Mouse (Mus musculus): ENCODE results near the gene Erich2. TPM values are rescaled to one million over a fixed set of nuclear protein-coding genes. Genes with fewer than 3 reads are reported as not detected.

Gene Erich2
- polyA plus RNA-seq (2012; ENCODE audit: insufficient read depth, insufficient read length, low replicate concordance, missing spikeins) = not detected in 2 replicates

GRCm38 (mm10) chr2:70508496-70508895 lies at the start of gene Erich2:
TSS of gene Erich2 (plus strand) at chr2:70508819.
- WGBS = 14% methylated on average over 10 of the region's 10 CpGs
- no peak for TF ChIP-seq CTCF (IDR thresholded peaks at IDR 0.05; ENCODE audit: insufficient read depth, low read depth, low read length)
- no peak for TF ChIP-seq POLR2A (IDR thresholded peaks at IDR 0.05; ENCODE audit: insufficient read depth, low read depth, low read length)
- Histone ChIP-seq H3K4me3 (ENCODE audit: insufficient read depth, low read depth, low read length) (peak within 1 kb of the TSS; percentile 65), H3K27ac (ENCODE audit: insufficient read depth, low read depth, low read length) (no peak within 1 kb of the TSS), H3K4me1 (ENCODE audit: control insufficient read depth, insufficient read depth, low read length) (peaks cover 9% of the 10 kb centered on the region)

- 85% methylated on average over 1 of the region's 1 CpGs for WGBS
- no peaks in the 10 kb centered on the region for H3K4me1 ChIP-seq (ENCODE audit: control insufficient read depth, insufficient read depth, low read length)
- no peak overlapping the region for H3K27ac ChIP-seq (ENCODE audit: insufficient read depth, low read depth, low read length)
- TF ChIP-seq CTCF (IDR thresholded peaks at IDR 0.05; ENCODE audit: insufficient read depth, low read depth, low read length) (no peak), POLR2A (IDR thresholded peaks at IDR 0.05; ENCODE audit: insufficient read depth, low read depth, low read length) (no peak)
- H3K4me3 ChIP-seq (ENCODE audit: insufficient read depth, low read depth, low read length) = no peak overlapping the region
Observed at GRCm38 (mm10) chr2:70463606-70464005, 45.0 kb upstream of the Erich2 start.

- 78% methylated on average over 5 of the region's 5 CpGs for WGBS
- Histone ChIP-seq H3K4me3 (ENCODE audit: insufficient read depth, low read depth, low read length) (no peak overlapping the region), H3K27ac (ENCODE audit: insufficient read depth, low read depth, low read length) (no peak overlapping the region), H3K4me1 (ENCODE audit: control insufficient read depth, insufficient read depth, low read length) (peaks cover 37% of the 10 kb centered on the region)
- TF ChIP-seq CTCF (IDR thresholded peaks at IDR 0.05; ENCODE audit: insufficient read depth, low read depth, low read length) (no peak), POLR2A (IDR thresholded peaks at IDR 0.05; ENCODE audit: insufficient read depth, low read depth, low read length) (no peak)
Observed at GRCm38 (mm10) chr2:70471136-70471535, 37.5 kb upstream of the Erich2 start.

GRCm38 (mm10) chr2:70471861-70472620 lies 36.6 kb upstream of the Erich2 start:
- TF ChIP-seq CTCF (IDR thresholded peaks at IDR 0.05; ENCODE audit: insufficient read depth, low read depth, low read length) (no peak), POLR2A (IDR thresholded peaks at IDR 0.05; ENCODE audit: insufficient read depth, low read depth, low read length) (no peak)
- H3K4me3 ChIP-seq (ENCODE audit: insufficient read depth, low read depth, low read length) = peak overlapping the region; percentile 28
- no peak overlapping the region for H3K27ac ChIP-seq (ENCODE audit: insufficient read depth, low read depth, low read length)
- 3% methylated on average over 48 of the region's 48 CpGs for WGBS
- peaks cover 45% of the 10 kb centered on the region for H3K4me1 ChIP-seq (ENCODE audit: control insufficient read depth, insufficient read depth, low read length)

GRCm38 (mm10) chr2:70497715-70498318 lies 10.8 kb upstream of the Erich2 start:
- TF ChIP-seq CTCF (IDR thresholded peaks at IDR 0.05; ENCODE audit: insufficient read depth, low read depth, low read length) (no peak), POLR2A (IDR thresholded peaks at IDR 0.05; ENCODE audit: insufficient read depth, low read depth, low read length) (no peak)
- H3K4me3 ChIP-seq (ENCODE audit: insufficient read depth, low read depth, low read length) = no peak overlapping the region
- no peak overlapping the region for H3K27ac ChIP-seq (ENCODE audit: insufficient read depth, low read depth, low read length)
- H3K4me1 ChIP-seq (ENCODE audit: control insufficient read depth, insufficient read depth, low read length) = no peaks in the 10 kb centered on the region
- 60% methylated on average over 13 of the region's 13 CpGs for WGBS

- Histone ChIP-seq H3K4me1 (ENCODE audit: control insufficient read depth, insufficient read depth, low read length) (no peaks in the 10 kb centered on the region), H3K27ac (ENCODE audit: insufficient read depth, low read depth, low read length) (no peak overlapping the region), H3K4me3 (ENCODE audit: insufficient read depth, low read depth, low read length) (no peak overlapping the region)
- WGBS = 86% methylated on average over 10 of the region's 10 CpGs
- TF ChIP-seq POLR2A (IDR thresholded peaks at IDR 0.05; ENCODE audit: insufficient read depth, low read depth, low read length) = no peak
- no peak for TF ChIP-seq CTCF (IDR thresholded peaks at IDR 0.05; ENCODE audit: insufficient read depth, low read depth, low read length)
Observed at GRCm38 (mm10) chr2:70503436-70503835, 5.2 kb upstream of the Erich2 start.

GRCm38 (mm10) chr2:70505229-70505628 lies 3.4 kb upstream of the Erich2 start:
- Histone ChIP-seq H3K4me3 (ENCODE audit: insufficient read depth, low read depth, low read length) (no peak overlapping the region), H3K27ac (ENCODE audit: insufficient read depth, low read depth, low read length) (no peak overlapping the region), H3K4me1 (ENCODE audit: control insufficient read depth, insufficient read depth, low read length) (peaks cover 9% of the 10 kb centered on the region)
- 52% methylated on average over 1 of the region's 1 CpGs for WGBS
- TF ChIP-seq POLR2A (IDR thresholded peaks at IDR 0.05; ENCODE audit: insufficient read depth, low read depth, low read length) = no peak
- no peak for TF ChIP-seq CTCF (IDR thresholded peaks at IDR 0.05; ENCODE audit: insufficient read depth, low read depth, low read length)

GRCm38 (mm10) chr2:70505896-70506295 lies 2.7 kb upstream of the Erich2 start:
- no peak for TF ChIP-seq POLR2A (IDR thresholded peaks at IDR 0.05; ENCODE audit: insufficient read depth, low read depth, low read length)
- TF ChIP-seq CTCF (IDR thresholded peaks at IDR 0.05; ENCODE audit: insufficient read depth, low read depth, low read length) = no peak
- Histone ChIP-seq H3K27ac (ENCODE audit: insufficient read depth, low read depth, low read length) (no peak overlapping the region), H3K4me3 (ENCODE audit: insufficient read depth, low read depth, low read length) (no peak overlapping the region), H3K4me1 (ENCODE audit: control insufficient read depth, insufficient read depth, low read length) (peaks cover 9% of the 10 kb centered on the region)
- WGBS = 47% methylated on average over 4 of the region's 4 CpGs

- TF ChIP-seq POLR2A (IDR thresholded peaks at IDR 0.05; ENCODE audit: insufficient read depth, low read depth, low read length) = no peak
- TF ChIP-seq CTCF (IDR thresholded peaks at IDR 0.05; ENCODE audit: insufficient read depth, low read depth, low read length) = no peak
- H3K4me3 ChIP-seq (ENCODE audit: insufficient read depth, low read depth, low read length) = no peak overlapping the region
- WGBS = 82% methylated on average over 2 of the region's 2 CpGs
Observed at GRCm38 (mm10) chr2:70506372-70506771, 2.2 kb upstream of the Erich2 start.

More at GRCm38 (mm10) chr2:70506372-70506771, 2.2 kb upstream of the Erich2 start:
- Histone ChIP-seq H3K27ac (ENCODE audit: insufficient read depth, low read depth, low read length) (no peak overlapping the region), H3K4me1 (ENCODE audit: control insufficient read depth, insufficient read depth, low read length) (peaks cover 9% of the 10 kb centered on the region)

Data from olfactory bulb, adult 2 months (tissue).